Mouse (Mus musculus) spleen, adult 18-20 months (tissue): Measurements from ENCODE around the gene Ap1b1.

Experiments
- DNase-seq, 2 experiments: peaks; one replicate each; pipeline ENCODE4 v3.0.0; 2022; ENCODE audit warnings: mixed read lengths in 2 of 2

Gene Ap1b1

GRCm38 (mm10) chr11:4986695-4987486, at the start of gene Ap1b1:
TSS of gene Ap1b1 (plus strand) at chr11:4986824.
- peak; percentile 92 to 96 for DNase-seq

- DNase-seq, result no peak
Observed at GRCm38 (mm10) chr11:4946530-4946929, 40.1 kb upstream of the Ap1b1 start.

- peak; percentile 55 to 64 for DNase-seq
Observed at GRCm38 (mm10) chr11:4946947-4947812, 39.4 kb upstream of the Ap1b1 start.

GRCm38 (mm10) chr11:4947813-4948174, 38.8 kb upstream of the Ap1b1 start, which contains the start of gene Nefh:
TSS of gene Nefh (minus strand) at chr11:4948064.
- DNase-seq, result no peak

GRCm38 (mm10) chr11:4948792-4949191, 37.8 kb upstream of the Ap1b1 start:
- no peak for DNase-seq

DNA sequence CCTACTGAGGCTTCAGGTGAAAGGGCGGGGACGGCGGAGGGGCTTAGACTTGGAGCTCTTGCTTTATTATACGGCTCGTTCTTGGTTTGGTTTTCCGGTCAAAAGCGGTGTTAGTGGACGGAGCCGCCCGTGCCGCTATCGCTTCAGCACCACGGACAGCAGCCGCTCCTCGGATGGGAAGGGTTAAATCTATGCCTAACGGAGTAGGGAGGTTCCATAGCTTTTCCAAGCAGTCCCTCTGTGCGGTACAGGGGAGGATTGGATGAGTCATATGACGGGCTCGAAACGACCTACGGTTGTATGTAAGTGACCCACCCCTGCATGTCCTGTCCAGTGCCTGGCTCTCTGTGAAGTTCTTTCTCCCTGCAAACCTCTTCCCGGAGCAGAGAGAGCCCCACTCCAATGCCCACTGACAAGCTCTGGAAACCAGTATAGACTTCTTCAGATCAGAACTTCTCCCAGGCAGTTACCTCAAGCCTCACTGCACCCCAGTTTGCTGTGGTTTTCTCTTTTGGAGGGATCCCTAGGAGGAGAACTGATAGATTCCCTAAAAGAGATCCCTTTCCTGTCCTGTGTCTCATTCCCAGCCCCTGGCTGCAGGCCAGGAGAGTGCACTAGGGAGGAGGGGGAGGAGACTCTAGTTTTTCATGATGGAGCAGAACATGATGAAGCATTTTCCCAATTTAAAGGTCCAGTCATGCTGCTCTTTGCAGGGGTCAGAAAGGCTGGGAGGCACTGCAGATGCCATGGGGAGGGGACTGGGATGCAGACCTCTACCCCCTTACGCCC, 37.2 kb upstream of the Ap1b1 start:
- DNase-seq, result no peak

DNA sequence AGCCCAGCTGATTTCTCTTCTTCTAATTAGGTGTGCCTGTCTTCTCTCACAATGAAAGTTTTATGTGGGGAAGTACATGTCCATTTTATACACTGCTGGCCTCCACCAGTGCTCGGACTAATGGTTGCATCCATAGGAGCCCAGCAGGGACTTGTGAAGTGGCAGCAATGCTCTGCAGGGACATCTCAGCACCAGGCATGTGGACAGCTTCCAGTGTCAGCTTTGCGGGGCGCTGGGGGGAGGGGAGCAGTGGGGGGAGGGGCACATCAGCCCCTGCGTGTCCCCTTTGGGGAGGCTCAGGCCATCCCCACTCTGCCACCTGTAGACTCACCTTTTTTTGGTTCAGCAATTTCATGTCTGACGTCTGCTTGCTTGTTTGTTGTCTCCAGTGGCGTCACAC, 33.2 kb upstream of the Ap1b1 start:
- DNase-seq, result no peak

DNA sequence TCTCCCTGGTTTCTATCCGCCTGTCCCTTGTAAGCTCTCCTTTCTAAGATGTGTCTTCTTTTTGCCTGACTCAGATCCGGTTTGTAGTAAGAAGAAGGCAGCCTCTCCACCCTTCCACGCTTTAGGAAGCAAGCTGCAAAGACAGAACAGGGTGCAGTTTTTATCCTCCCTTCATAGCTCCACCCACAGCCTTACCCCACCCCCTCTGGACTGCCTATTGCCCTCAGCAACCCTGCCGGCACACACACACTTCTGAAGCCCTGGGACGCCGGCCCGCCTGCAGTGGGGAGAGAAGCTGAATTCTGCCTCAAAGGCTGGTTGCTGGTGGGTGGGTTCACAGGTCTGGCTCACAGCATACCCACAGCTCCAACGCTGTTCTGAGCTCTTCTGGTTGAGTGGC, 32.7 kb upstream of the Ap1b1 start:
- no peak for DNase-seq

DNA sequence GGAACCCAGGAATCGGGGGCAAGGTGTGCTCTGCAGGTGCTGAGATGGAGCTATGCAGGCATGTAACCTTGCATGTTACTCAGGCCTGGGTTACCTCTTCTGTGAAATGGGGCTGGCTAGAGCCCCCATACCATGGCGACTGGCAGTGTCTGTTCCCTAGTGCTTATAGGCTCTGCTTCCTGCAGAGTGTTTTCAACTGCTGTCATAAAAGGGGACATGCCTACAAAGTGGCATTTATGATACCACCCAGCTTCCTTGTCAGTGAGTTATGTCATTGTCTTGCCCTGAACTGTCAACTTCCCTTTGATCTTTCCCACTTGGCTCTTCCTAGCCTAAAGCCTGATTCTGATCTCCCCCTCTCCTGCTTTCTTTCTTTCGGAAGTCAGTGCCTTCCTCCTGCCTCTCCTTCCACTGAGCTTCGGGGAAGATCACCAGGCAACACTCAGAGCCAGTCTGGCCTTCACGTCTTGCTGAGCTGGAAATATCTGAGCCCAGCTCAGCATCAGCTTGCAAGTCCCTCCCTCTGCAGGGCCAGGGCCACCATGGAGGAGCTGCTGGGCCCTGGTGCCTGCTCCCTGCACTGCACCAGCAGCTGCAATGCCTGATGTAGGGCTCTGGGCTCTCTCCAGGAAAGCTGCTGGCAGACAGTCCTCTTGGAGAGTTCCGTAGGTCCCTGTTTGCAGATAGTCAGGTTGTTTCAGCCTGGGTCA, 23.4 kb upstream of the Ap1b1 start:
- DNase-seq, result no peak

GRCm38 (mm10) chr11:4966325-4966724, 20.3 kb upstream of the Ap1b1 start:
- no peak for DNase-seq

DNA sequence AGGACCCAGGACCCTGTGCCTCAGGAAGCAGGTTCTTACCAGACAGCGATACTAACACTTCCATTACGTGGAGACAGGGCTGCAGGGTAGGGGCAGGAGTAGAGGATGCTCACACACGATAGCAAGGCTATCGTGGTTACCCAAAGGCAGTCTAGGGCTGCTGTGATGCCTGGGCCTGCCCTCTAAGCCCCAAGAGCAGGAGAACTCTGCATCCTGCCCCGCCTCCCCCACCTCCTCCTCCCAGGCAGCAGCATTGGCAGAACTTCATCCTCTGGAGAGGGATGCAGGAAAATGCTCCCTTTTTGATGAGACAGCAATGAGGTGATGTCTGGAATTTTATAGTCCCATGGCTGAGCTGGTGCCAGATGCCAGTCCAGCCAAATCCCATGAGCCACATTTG, 19.7 kb upstream of the Ap1b1 start:
- no peak for DNase-seq

GRCm38 (mm10) chr11:4967549-4967948, 19.1 kb upstream of the Ap1b1 start:
- no peak for DNase-seq

DNA sequence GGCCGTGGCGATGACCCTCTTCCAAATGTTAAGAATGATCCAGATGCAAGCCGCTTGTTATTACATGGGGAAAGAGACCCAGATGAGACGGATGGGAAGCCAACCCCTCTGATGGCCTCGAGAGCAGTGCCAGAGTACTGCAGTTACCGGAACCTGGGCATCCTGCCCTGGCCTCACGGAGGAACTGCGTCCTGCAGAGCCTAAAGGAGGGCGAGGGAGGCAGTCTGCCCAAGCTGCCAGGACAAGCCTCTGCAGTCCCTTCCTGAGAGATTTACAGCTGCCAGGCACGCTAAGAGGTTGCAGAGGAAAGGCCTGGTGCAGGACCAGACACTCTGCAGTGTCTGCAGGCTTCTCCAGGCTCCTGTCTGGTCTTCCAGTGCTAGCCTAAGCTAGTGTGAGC, 18.2 kb upstream of the Ap1b1 start:
- DNase-seq, result no peak

- DNase-seq, result peak in 1 of 2 experiments; percentile 53
Observed at GRCm38 (mm10) chr11:4972967-4973870, 13.4 kb upstream of the Ap1b1 start.

DNA sequence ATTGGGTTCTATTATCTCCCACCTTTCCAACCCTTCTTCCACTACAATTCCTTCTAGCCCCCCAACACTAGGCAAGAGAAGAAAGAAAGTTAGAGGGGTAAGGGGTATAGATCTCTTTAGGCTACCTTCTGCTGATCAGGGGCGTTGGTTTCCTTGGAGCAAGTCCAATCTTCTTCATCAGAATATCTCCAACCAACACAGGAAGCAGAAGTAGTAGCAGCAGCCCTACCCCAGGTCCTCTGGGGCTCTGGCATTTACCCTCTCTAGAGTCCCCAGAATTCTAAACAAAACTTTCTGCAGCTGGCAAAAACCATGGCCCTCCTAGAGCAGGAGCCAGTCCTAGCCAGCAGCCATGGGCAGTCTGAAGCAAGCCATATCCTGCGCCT, 12.8 kb upstream of the Ap1b1 start:
- no peak for DNase-seq

DNA sequence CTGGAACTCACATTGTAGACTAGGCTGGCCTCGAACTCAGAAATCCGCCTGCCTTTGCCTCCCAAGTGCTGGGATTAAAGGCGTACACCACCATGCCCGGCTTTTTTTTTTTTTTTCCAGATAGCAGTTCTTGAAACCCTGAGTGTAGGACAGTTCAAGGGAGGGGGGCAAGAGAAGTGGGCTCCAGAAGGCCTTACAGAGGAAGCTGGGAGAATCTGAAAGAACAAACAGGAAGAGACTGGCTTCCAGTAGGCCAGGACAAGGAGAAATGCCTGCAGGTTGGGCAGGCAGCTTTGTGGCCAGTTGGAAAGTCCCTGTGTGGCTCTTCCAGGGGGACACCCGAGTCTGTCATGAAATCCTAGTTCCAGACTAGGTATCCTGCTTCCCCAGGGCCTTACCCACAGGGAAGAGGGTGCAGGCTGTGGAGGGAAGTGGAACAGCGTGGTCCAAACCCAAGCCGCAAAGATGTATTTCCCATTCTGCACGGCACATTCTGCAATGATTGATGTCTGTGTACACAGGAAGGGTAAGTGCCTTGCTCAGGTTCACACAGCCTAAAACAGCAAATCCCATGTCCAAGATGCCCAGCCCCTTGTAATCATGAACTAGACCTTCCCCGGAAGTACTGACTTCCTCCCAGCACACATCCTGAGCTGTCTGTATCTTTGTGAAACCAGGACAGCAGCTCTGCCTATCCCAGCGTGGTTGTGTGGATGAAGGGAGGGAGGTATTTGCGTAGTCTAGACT, 12.1 kb upstream of the Ap1b1 start:
- no peak for DNase-seq

DNA sequence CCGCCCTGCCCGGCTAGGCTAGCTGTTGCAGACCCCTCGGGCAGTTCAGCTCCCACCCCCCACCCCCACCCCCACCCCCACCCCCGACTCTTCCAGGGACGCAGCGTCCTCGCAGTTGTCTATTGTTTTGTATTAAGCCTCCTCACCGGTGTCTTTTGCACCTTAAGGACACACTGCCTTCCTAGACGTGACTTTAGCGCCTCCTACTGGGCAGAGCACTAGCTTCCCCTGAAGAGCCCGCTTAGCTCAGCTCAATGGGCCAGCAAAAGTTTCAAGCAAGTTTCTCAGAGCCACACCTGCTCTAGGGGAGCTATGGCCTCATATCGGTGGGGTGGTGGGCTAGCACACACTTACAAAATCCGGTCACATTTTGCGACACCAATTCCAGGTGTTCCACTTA, 11.0 kb upstream of the Ap1b1 start:
- peak; percentile 38 to 63 for DNase-seq

DNA sequence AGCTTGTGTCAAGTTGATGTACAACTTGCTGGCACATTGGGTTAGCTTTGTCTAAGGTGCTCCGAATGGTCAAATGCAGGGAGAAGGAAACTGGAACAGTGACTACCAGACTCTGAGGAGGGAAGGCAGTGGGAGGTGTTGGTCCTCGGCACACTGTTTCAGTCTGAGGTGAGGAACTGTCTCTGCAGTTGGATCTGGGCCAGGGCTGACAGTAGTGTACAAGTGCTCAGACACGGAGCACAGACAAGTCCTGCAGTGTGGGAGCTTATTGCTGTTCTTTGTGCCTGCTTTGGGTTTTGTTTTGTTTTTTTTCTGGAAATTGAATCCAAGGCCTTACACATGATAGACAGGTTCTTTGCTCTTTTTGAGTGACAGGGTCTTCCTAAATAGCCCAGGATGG, 3.6 kb upstream of the Ap1b1 start:
- DNase-seq, result no peak

GRCm38 (mm10) chr11:4983538-4983937, 3.1 kb upstream of the Ap1b1 start:
- no peak for DNase-seq

DNA sequence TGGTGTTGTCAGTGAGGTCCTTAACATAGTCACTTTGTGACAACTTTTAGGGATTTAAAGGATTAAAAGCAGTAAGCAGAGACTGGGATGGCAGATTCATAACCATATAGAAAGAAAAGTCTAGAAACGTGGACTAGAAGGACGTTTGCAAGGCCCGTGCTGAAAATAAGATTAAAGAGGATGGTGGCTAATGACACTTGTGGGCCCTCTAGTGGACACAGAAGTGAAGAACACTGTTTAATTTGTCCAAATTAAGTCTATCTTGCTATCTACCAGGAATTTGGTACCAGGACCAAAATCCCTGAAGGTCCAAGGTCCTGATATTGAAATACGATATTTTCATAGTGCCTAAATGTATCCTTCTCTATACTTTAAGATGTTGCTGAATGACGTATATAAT, 2.4 kb upstream of the Ap1b1 start:
- DNase-seq, result no peak

DNA sequence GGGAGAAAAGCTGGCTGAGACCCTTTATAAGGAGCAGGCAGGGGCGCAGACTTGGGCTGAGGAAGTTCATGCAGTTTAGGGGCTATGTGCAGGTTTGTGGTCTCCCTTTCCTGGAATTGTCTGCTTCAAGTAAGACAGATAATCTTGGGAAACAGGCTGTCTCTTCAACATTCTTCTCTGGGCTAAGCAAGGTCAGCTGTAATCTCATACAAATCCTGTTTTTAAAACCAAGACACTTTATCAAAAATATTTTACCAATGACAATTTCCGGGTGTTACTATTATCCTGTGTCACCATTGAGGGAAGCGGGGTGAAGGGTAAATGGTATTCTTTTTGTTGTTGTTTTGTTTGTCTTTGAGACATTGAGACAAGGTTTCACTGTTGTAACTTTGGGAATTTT, 1.8 kb upstream of the Ap1b1 start:
- no peak for DNase-seq
